Mouse (Mus musculus): Measurements from ENCODE around the gene Acin1.
A peak's percentile ranks its signal among the peaks of the same experiment; 100 is the strongest.

The Acin1 gene

GRCm38 (mm10) chr14:54607226-54607625 is 79.5 kb downstream of the Acin1 start:
- DNase-seq (ENCODE audit: low spot score) = no peak

- DNase-seq (ENCODE audit: low spot score) = peak; percentile 82
These were observed 80.9 kb downstream of the Acin1 start, which contains the start of gene 4931414P19Rik for GRCm38 (mm10) chr14:54605752-54606321. TSS of gene 4931414P19Rik (minus strand) at chr14:54605993.

- DNase-seq (ENCODE audit: low spot score) = no peak
These were observed 83.0 kb downstream of the Acin1 start for GRCm38 (mm10) chr14:54603686-54604085.

- peak; percentile 93 for DNase-seq (ENCODE audit: low spot score)
These were observed 83.6 kb downstream of the Acin1 start for GRCm38 (mm10) chr14:54603038-54603654.

- DNase-seq (ENCODE audit: low spot score) = no peak
These were observed 84.1 kb downstream of the Acin1 start for GRCm38 (mm10) chr14:54602613-54603012.

GRCm38 (mm10) chr14:54601601-54602000 is 85.1 kb downstream of the Acin1 start:
- DNase-seq (ENCODE audit: low spot score) = no peak

- DNase-seq (ENCODE audit: low spot score) = no peak
These were observed 89.6 kb downstream of the Acin1 start for GRCm38 (mm10) chr14:54597084-54597483.

GRCm38 (mm10) chr14:54594631-54595414 is 91.9 kb downstream of the Acin1 start:
- no peak for DNase-seq (ENCODE audit: low spot score)

- no peak for DNase-seq (ENCODE audit: low spot score)
These were observed 92.7 kb downstream of the Acin1 start for GRCm38 (mm10) chr14:54594055-54594454.

GRCm38 (mm10) chr14:54592319-54592934 is 94.3 kb downstream of the Acin1 start:
- DNase-seq (ENCODE audit: low spot score) = peak; percentile 59

Data from ovary, postnatal 36 days (tissue).